Mouse (Mus musculus) neural tube, embryonic 15.5 days (tissue): ENCODE data around the gene Rasl11b. TPM values are rescaled to one million over a fixed set of nuclear protein-coding genes. Genes with fewer than 3 reads are reported as not detected.

ENCODE experiments used
- ATAC-seq: fragments of 200-750 bp; cut with Nextera tagmentation; 2 replicates; pipeline ENCODE4 v1.8.0; 2017; ENCODE audit warnings: mild to moderate bottlenecking, moderate TSS enrichment, moderate library complexity; ENCODE audit not compliant: low FRiP score
- H3K27ac ChIP-seq: fragments of 300-500 bp; sonication (generic); replicated peaks from 2 replicates; pipeline ENCODE4 v1.5.1; 2015; ENCODE audit warnings: mild to moderate bottlenecking, inconsistent platforms
- H3K27me3 ChIP-seq: fragments of 300-500 bp; sonication (generic); replicated peaks from 2 replicates; pipeline ENCODE4 v1.6.1; 2015; ENCODE audit warnings: inconsistent platforms
- H3K36me3 ChIP-seq: fragments of 300-500 bp; sonication (generic); 2 replicates; pipeline ENCODE4 v1.6.1; 2015; ENCODE audit warnings: inconsistent platforms
- H3K4me1 ChIP-seq: fragments of 300-500 bp; sonication (generic); 2 replicates; pipeline ENCODE4 v1.6.1; 2015; ENCODE audit warnings: inconsistent platforms
- H3K4me2 ChIP-seq: fragments of 300-500 bp; sonication (generic); 2 replicates; pipeline ENCODE4 v1.6.1; 2015; ENCODE audit warnings: inconsistent platforms, mild to moderate bottlenecking, moderate library complexity
- H3K4me3 ChIP-seq: fragments of 300-500 bp; sonication (generic); replicated peaks from 2 replicates; pipeline ENCODE4 v1.5.1; 2015; ENCODE audit warnings: mild to moderate bottlenecking, inconsistent platforms
- H3K9ac ChIP-seq: fragments of 300-500 bp; sonication (generic); replicated peaks from 2 replicates; pipeline ENCODE4 v1.6.1; 2015; ENCODE audit warnings: mild to moderate bottlenecking, inconsistent platforms
- H3K9me3 ChIP-seq: fragments of 300-500 bp; sonication (generic); replicated peaks from 2 replicates; pipeline ENCODE4 v1.6.1; 2016; ENCODE audit warnings: inconsistent platforms
- WGBS: fragments of 180-500 bp; shearing (Covaris S2); methylation state at CpG from one replicate; pipeline ENCODE4 v1.1.7; 2015; ENCODE audit warnings: mixed read lengths; 5-methylcytosine and 5-hydroxymethylcytosine counted together
- polyA plus RNA-seq: library from polyadenylated mRNA; unstranded; fragments of >200 nt; fragmentation: Nextera tagmentation; extraction: Ambion mirVana; gene quantifications from 2 replicates; pipeline ENCODE4 v1.2.1, GENCODE M21; 2015

The Rasl11b gene
- polyA plus RNA-seq, 1 experiment from 2014 or later: 16.5 TPM

GRCm38 (mm10) chr5:74200481-74200880 is 5.4 kb downstream of the Rasl11b start:
- Histone ChIP-seq H3K4me3 (no peak overlapping the region), H3K27me3 (no peaks in the 10 kb centered on the region), H3K9me3 (no peaks in the 10 kb centered on the region), H3K4me1 (peaks cover 33% of the 10 kb centered on the region), H3K4me2 (no peak overlapping the region), H3K36me3 (no peaks in the 10 kb centered on the region), H3K27ac (no peak overlapping the region), H3K9ac (no peak overlapping the region)
- 92% methylated on average over 8 of the region's 8 CpGs for WGBS
- ATAC-seq: no peak

GRCm38 (mm10) chr5:74201570-74202357 is 6.7 kb downstream of the Rasl11b start:
- Histone ChIP-seq H3K4me1 (peaks cover 27% of the 10 kb centered on the region), H3K36me3 (no peaks in the 10 kb centered on the region), H3K4me3 (no peak overlapping the region), H3K9me3 (no peaks in the 10 kb centered on the region), H3K27me3 (no peaks in the 10 kb centered on the region), H3K9ac (no peak overlapping the region), H3K27ac (no peak overlapping the region), H3K4me2 (no peak overlapping the region)
- no peak for ATAC-seq
- 46% methylated on average over 10 of the region's 10 CpGs for WGBS

- Histone ChIP-seq H3K4me2 (no peak overlapping the region), H3K4me1 (peaks cover 20% of the 10 kb centered on the region), H3K9ac (no peak overlapping the region), H3K27me3 (no peaks in the 10 kb centered on the region), H3K27ac (no peak overlapping the region), H3K4me3 (no peak overlapping the region), H3K36me3 (no peaks in the 10 kb centered on the region), H3K9me3 (no peaks in the 10 kb centered on the region)
- no peak for ATAC-seq
- WGBS: 86% methylated on average over 4 of the region's 4 CpGs
Measured at GRCm38 (mm10) chr5:74202515-74202914, 7.4 kb downstream of the Rasl11b start.

GRCm38 (mm10) chr5:74204465-74204864 is 9.4 kb downstream of the Rasl11b start:
- Histone ChIP-seq H3K9me3 (no peaks in the 10 kb centered on the region), H3K36me3 (no peaks in the 10 kb centered on the region), H3K9ac (no peak overlapping the region), H3K27me3 (no peaks in the 10 kb centered on the region), H3K4me2 (no peak overlapping the region), H3K4me1 (peaks cover 7% of the 10 kb centered on the region; the same call in 1 of the 2 replicates), H3K27ac (no peak overlapping the region), H3K4me3 (no peak overlapping the region)
- ATAC-seq: no peak
- WGBS: 52% methylated on average over 5 of the region's 5 CpGs

DNA sequence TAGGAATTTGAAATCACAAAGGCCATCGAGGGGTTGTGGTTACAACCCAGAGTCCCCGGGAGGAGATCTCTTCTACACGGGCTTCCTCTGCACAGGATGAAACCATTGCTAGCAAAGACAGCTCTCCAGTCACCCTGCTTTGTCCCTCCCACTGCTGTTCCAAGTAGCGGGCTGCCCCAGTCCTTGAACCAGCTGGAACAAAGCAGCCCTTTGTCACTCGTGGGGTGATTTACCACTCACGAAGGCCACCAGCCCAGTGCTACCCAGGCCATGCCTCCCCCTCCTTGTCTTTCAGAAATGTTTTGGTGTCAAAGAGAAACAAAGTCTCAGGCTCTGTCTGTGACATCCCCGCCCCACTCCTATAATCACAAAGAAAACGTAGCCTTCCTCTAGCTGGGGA is 10.4 kb downstream of the Rasl11b start:
- H3K27ac ChIP-seq: no peak overlapping the region
- 0 out of 2 replicates have a peak, but pooled peaks cover 3% of the 10 kb centered on the region for H3K4me1 ChIP-seq
- H3K36me3 ChIP-seq: no peaks in the 10 kb centered on the region
- WGBS: 17% methylated on average over 8 of the region's 8 CpGs
- H3K9me3 ChIP-seq: no peaks in the 10 kb centered on the region
- H3K4me3 ChIP-seq: no peak overlapping the region
- H3K27me3 ChIP-seq: no peaks in the 10 kb centered on the region
- no peak overlapping the region for H3K9ac ChIP-seq
- H3K4me2 ChIP-seq: no peak overlapping the region
- ATAC-seq: no peak

- Histone ChIP-seq H3K27ac (no peak overlapping the region), H3K4me3 (no peak overlapping the region), H3K4me1 (0 out of 2 replicates have a peak, but pooled peaks cover 3% of the 10 kb centered on the region), H3K4me2 (no peak overlapping the region), H3K36me3 (no peaks in the 10 kb centered on the region), H3K9ac (no peak overlapping the region), H3K27me3 (no peaks in the 10 kb centered on the region), H3K9me3 (no peaks in the 10 kb centered on the region)
- ATAC-seq: no peak
- 84% methylated on average over 7 of the region's 7 CpGs for WGBS
Measured at GRCm38 (mm10) chr5:74206038-74206437, 11.0 kb downstream of the Rasl11b start.

DNA sequence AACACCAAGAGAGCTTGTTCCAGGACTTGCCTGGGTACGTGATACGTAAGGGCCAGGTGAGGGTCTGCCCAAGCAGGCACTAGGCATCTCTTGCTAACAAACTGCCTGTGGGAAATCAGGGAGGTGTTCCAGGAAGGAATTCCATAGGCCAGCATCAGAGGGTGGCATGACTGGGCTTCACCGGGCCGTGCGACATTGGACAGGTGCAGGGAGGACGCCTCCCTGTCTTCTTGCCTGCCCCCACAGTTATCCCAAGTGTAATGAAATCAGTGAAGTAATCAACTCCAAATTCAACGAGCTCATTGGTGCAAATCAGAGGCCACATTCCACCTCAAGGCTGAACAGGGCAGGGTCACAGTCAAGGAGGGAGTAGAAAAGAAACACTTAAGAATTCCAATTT is 11.6 kb downstream of the Rasl11b start:
- H3K9ac ChIP-seq: no peak overlapping the region
- H3K27ac ChIP-seq: no peak overlapping the region
- 0 out of 2 replicates have a peak, but pooled peaks cover 3% of the 10 kb centered on the region for H3K4me1 ChIP-seq
- no peak overlapping the region for H3K4me2 ChIP-seq
- no peaks in the 10 kb centered on the region for H3K9me3 ChIP-seq
- no peaks in the 10 kb centered on the region for H3K27me3 ChIP-seq
- whole genome bisulfite sequencing: 93% methylated on average over 7 of the region's 7 CpGs
- H3K4me3 ChIP-seq: no peak overlapping the region
- ATAC-seq: no peak
- H3K36me3 ChIP-seq: no peaks in the 10 kb centered on the region

GRCm38 (mm10) chr5:74207209-74207608 is 12.1 kb downstream of the Rasl11b start:
- no peaks in the 10 kb centered on the region for H3K36me3 ChIP-seq
- no peaks in the 10 kb centered on the region for H3K27me3 ChIP-seq
- H3K9me3 ChIP-seq: no peaks in the 10 kb centered on the region
- H3K27ac ChIP-seq: no peak overlapping the region
- H3K9ac ChIP-seq: no peak overlapping the region
- H3K4me1 ChIP-seq: 0 out of 2 replicates have a peak, but pooled peaks cover 3% of the 10 kb centered on the region
- no peak overlapping the region for H3K4me3 ChIP-seq
- WGBS: 93% methylated on average over 3 of the region's 3 CpGs
- no peak overlapping the region for H3K4me2 ChIP-seq
- ATAC-seq: no peak

DNA sequence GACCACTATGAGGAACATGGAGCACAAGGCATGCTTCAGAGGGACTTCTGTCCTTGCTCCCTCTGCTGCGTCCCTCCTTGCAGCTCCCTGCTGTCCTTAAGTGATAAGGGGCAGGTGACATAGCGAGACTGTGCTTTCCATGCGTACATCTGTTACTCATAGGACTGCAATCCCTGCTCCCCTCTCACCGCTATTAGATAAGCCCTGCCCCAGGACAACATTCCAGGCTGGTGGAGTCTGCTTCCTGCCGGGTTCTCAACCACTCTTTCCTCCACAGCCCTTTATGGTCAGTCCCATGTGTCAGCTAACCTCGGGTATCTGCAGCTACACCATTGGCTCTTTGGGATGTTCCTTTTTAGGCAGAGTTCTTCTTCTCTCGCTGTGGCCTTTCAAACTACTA is 13.4 kb downstream of the Rasl11b start:
- no peak for ATAC-seq
- H3K4me1 ChIP-seq: 0 out of 2 replicates have a peak, but pooled peaks cover 3% of the 10 kb centered on the region
- no peak overlapping the region for H3K4me2 ChIP-seq
- H3K9ac ChIP-seq: no peak overlapping the region
- H3K27ac ChIP-seq: no peak overlapping the region
- H3K27me3 ChIP-seq: no peaks in the 10 kb centered on the region
- H3K4me3 ChIP-seq: no peak overlapping the region
- H3K9me3 ChIP-seq: no peaks in the 10 kb centered on the region
- no peaks in the 10 kb centered on the region for H3K36me3 ChIP-seq
- WGBS: 73% methylated on average over 7 of the region's 7 CpGs

DNA sequence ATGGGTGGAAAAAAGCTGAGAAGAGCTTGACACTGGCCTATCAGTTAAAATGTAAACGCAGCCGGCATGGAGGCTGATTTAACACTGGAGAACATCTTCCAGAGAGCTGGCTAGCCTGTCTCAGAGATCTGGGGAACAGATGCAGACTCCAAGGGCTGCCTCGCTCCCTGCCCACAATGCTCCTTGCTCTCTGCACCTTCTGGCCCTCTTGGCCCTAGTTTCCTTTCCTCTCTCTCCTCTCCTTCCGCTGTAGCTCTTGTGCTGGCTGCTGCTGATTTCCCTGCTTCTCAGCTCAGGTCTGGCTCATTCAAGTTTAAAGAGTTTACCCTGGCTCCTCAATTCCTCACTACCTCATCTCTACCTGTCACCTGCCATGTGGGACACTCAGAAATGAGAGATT is 14.6 kb downstream of the Rasl11b start:
- H3K4me3 ChIP-seq: no peak overlapping the region
- 0 out of 2 replicates have a peak, but pooled peaks cover 3% of the 10 kb centered on the region for H3K4me1 ChIP-seq
- no peak overlapping the region for H3K4me2 ChIP-seq
- WGBS: 79% methylated on average over 4 of the region's 4 CpGs
- H3K27ac ChIP-seq: no peak overlapping the region
- no peaks in the 10 kb centered on the region for H3K36me3 ChIP-seq
- H3K9ac ChIP-seq: no peak overlapping the region
- ATAC-seq: no peak
- no peaks in the 10 kb centered on the region for H3K9me3 ChIP-seq
- H3K27me3 ChIP-seq: no peaks in the 10 kb centered on the region

GRCm38 (mm10) chr5:74211346-74211745 is 16.3 kb downstream of the Rasl11b start:
- Histone ChIP-seq H3K27me3 (no peaks in the 10 kb centered on the region), H3K4me1 (peaks cover 4% of the 10 kb centered on the region; the same call in 1 of the 2 replicates), H3K4me3 (no peak overlapping the region), H3K9me3 (no peaks in the 10 kb centered on the region), H3K4me2 (no peak overlapping the region), H3K9ac (no peak overlapping the region), H3K27ac (no peak overlapping the region), H3K36me3 (no peaks in the 10 kb centered on the region)
- ATAC-seq: no peak
- WGBS: 83% methylated on average over 11 of the region's 11 CpGs

- no peaks in the 10 kb centered on the region for H3K9me3 ChIP-seq
- H3K27ac ChIP-seq: no peak overlapping the region
- H3K4me2 ChIP-seq: no peak overlapping the region
- no peaks in the 10 kb centered on the region for H3K36me3 ChIP-seq
- no peaks in the 10 kb centered on the region for H3K27me3 ChIP-seq
- WGBS: 3% methylated on average over 7 of the region's 7 CpGs
- peaks cover 4% of the 10 kb centered on the region; the same call in 1 of the 2 replicates for H3K4me1 ChIP-seq
- H3K9ac ChIP-seq: no peak overlapping the region
- ATAC-seq: no peak
- H3K4me3 ChIP-seq: no peak overlapping the region
Measured at GRCm38 (mm10) chr5:74214501-74215110, 19.5 kb downstream of the Rasl11b start.
